Mouse (Mus musculus): Measurements from ENCODE around the gene Sh3kbp1. TPM values are rescaled to one million over a fixed set of nuclear protein-coding genes. Genes with fewer than 3 reads are reported as not detected.

Gene Sh3kbp1
- polyA plus RNA-seq, 1 experiment from 2014 or later, result 85.3 TPM

- Histone ChIP-seq H3K4me1 (no peaks in the 10 kb centered on the region), H3K4me2 (no peak overlapping the region), H3K36me3 (no peaks in the 10 kb centered on the region), H3K27ac (replicated peaks) (no peak overlapping the region), H3K9ac (no peak overlapping the region), H3K9me3 (no peaks in the 10 kb centered on the region), H3K27me3 (replicated peaks) (no peaks in the 10 kb centered on the region), H3K4me3 (no peak overlapping the region)
- 60% methylated on average over 3 of the region's 3 CpGs for WGBS
- no peak for ATAC-seq (ENCODE audit: extremely low read depth, insufficient number of reproducible peaks, low FRiP score, low TSS enrichment)
Observed at GRCm38 (mm10) chrX:159744620-159745019, 117.5 kb downstream of the Sh3kbp1 start.

- Histone ChIP-seq H3K27ac (replicated peaks) (no peak overlapping the region), H3K4me2 (no peak overlapping the region), H3K9ac (no peak overlapping the region), H3K4me1 (no peaks in the 10 kb centered on the region), H3K36me3 (no peaks in the 10 kb centered on the region), H3K9me3 (no peaks in the 10 kb centered on the region), H3K4me3 (no peak overlapping the region), H3K27me3 (replicated peaks) (no peaks in the 10 kb centered on the region)
- no peak for ATAC-seq (ENCODE audit: extremely low read depth, insufficient number of reproducible peaks, low FRiP score, low TSS enrichment)
- 81% methylated on average over 1 of the region's 1 CpGs for WGBS
Observed at GRCm38 (mm10) chrX:159751834-159752233, 124.8 kb downstream of the Sh3kbp1 start.

GRCm38 (mm10) chrX:159756261-159756660, 129.2 kb downstream of the Sh3kbp1 start:
- H3K4me3 ChIP-seq, result no peak overlapping the region
- ATAC-seq (ENCODE audit: extremely low read depth, insufficient number of reproducible peaks, low FRiP score, low TSS enrichment), result no peak

GRCm38 (mm10) chrX:159756901-159757821, 130.1 kb downstream of the Sh3kbp1 start:
- Histone ChIP-seq H3K36me3 (no peaks in the 10 kb centered on the region), H3K27me3 (replicated peaks) (no peaks in the 10 kb centered on the region), H3K4me3 (no peak overlapping the region), H3K27ac (replicated peaks) (no peak overlapping the region), H3K9me3 (no peaks in the 10 kb centered on the region), H3K4me1 (peaks cover 3% of the 10 kb centered on the region; the same call in 1 of the 2 replicates), H3K9ac (no peak overlapping the region), H3K4me2 (no peak overlapping the region)
- no peak for ATAC-seq (ENCODE audit: extremely low read depth, insufficient number of reproducible peaks, low FRiP score, low TSS enrichment)
- 54% methylated on average over 7 of the region's 7 CpGs for WGBS

More at GRCm38 (mm10) chrX:159756261-159756660, 129.2 kb downstream of the Sh3kbp1 start:
- Histone ChIP-seq H3K4me2 (no peak overlapping the region), H3K36me3 (no peaks in the 10 kb centered on the region), H3K9me3 (no peaks in the 10 kb centered on the region), H3K27ac (replicated peaks) (no peak overlapping the region), H3K27me3 (replicated peaks) (no peaks in the 10 kb centered on the region), H3K4me1 (peaks cover 3% of the 10 kb centered on the region; the same call in 1 of the 2 replicates), H3K9ac (no peak overlapping the region)

GRCm38 (mm10) chrX:159757854-159758540, 130.9 kb downstream of the Sh3kbp1 start:
- no peaks in the 10 kb centered on the region for H3K36me3 ChIP-seq
- H3K9ac ChIP-seq, result no peak overlapping the region
- no peak overlapping the region for H3K4me2 ChIP-seq
- ATAC-seq (ENCODE audit: extremely low read depth, insufficient number of reproducible peaks, low FRiP score, low TSS enrichment), result no peak
- 64% methylated on average over 5 of the region's 5 CpGs for WGBS
- no peak overlapping the region for H3K4me3 ChIP-seq
- no peak overlapping the region for H3K27ac ChIP-seq (replicated peaks)
- H3K27me3 ChIP-seq (replicated peaks), result no peaks in the 10 kb centered on the region
- H3K4me1 ChIP-seq, result peaks cover 3% of the 10 kb centered on the region; the same call in 1 of the 2 replicates
- no peaks in the 10 kb centered on the region for H3K9me3 ChIP-seq

- no peak overlapping the region for H3K9ac ChIP-seq
- H3K9me3 ChIP-seq, result no peaks in the 10 kb centered on the region
- WGBS, result 71% methylated on average over 3 of the region's 3 CpGs
- H3K4me3 ChIP-seq, result no peak overlapping the region
- H3K27me3 ChIP-seq (replicated peaks), result no peaks in the 10 kb centered on the region
- no peak overlapping the region for H3K4me2 ChIP-seq
- peaks cover 4% of the 10 kb centered on the region for H3K4me1 ChIP-seq
- H3K36me3 ChIP-seq, result no peaks in the 10 kb centered on the region
- ATAC-seq (ENCODE audit: extremely low read depth, insufficient number of reproducible peaks, low FRiP score, low TSS enrichment), result no peak
- H3K27ac ChIP-seq (replicated peaks), result no peak overlapping the region
Observed at GRCm38 (mm10) chrX:159763801-159764200, 136.7 kb downstream of the Sh3kbp1 start.

- Histone ChIP-seq H3K36me3 (no peaks in the 10 kb centered on the region), H3K4me3 (no peak overlapping the region), H3K9ac (no peak overlapping the region), H3K4me2 (no peak overlapping the region), H3K4me1 (peaks cover 4% of the 10 kb centered on the region), H3K9me3 (no peaks in the 10 kb centered on the region), H3K27ac (replicated peaks) (no peak overlapping the region), H3K27me3 (replicated peaks) (0 out of 2 replicates have a peak, but pooled peaks cover 3% of the 10 kb centered on the region)
- no peak for ATAC-seq (ENCODE audit: extremely low read depth, insufficient number of reproducible peaks, low FRiP score, low TSS enrichment)
- 50% methylated on average over 1 of the region's 1 CpGs for WGBS
Observed at GRCm38 (mm10) chrX:159765850-159766249, 138.8 kb downstream of the Sh3kbp1 start.

- ATAC-seq (ENCODE audit: extremely low read depth, insufficient number of reproducible peaks, low FRiP score, low TSS enrichment), result no peak
- no peak overlapping the region for H3K27ac ChIP-seq (replicated peaks)
- H3K9ac ChIP-seq, result no peak overlapping the region
- no peak overlapping the region for H3K4me2 ChIP-seq
- no peaks in the 10 kb centered on the region for H3K9me3 ChIP-seq
- H3K27me3 ChIP-seq (replicated peaks), result 0 out of 2 replicates have a peak, but pooled peaks cover 3% of the 10 kb centered on the region
- no peaks in the 10 kb centered on the region for H3K36me3 ChIP-seq
- no peak overlapping the region for H3K4me3 ChIP-seq
- 70% methylated on average over 2 of the region's 2 CpGs for WGBS
- H3K4me1 ChIP-seq, result peaks cover 4% of the 10 kb centered on the region
Observed at GRCm38 (mm10) chrX:159769005-159769404, 141.9 kb downstream of the Sh3kbp1 start.

GRCm38 (mm10) chrX:159769773-159770172, 142.7 kb downstream of the Sh3kbp1 start:
- 84% methylated on average over 3 of the region's 3 CpGs for WGBS
- H3K9me3 ChIP-seq, result no peaks in the 10 kb centered on the region
- H3K9ac ChIP-seq, result no peak overlapping the region
- no peaks in the 10 kb centered on the region for H3K36me3 ChIP-seq
- H3K4me3 ChIP-seq, result no peak overlapping the region
- H3K27ac ChIP-seq (replicated peaks), result no peak overlapping the region
- ATAC-seq (ENCODE audit: extremely low read depth, insufficient number of reproducible peaks, low FRiP score, low TSS enrichment), result no peak
- no peak overlapping the region for H3K4me2 ChIP-seq
- peaks cover 4% of the 10 kb centered on the region for H3K4me1 ChIP-seq
- H3K27me3 ChIP-seq (replicated peaks), result 0 out of 2 replicates have a peak, but pooled peaks cover 3% of the 10 kb centered on the region

GRCm38 (mm10) chrX:159772137-159772536, 145.1 kb downstream of the Sh3kbp1 start:
- no peaks in the 10 kb centered on the region for H3K36me3 ChIP-seq
- WGBS, result 57% methylated on average over 4 of the region's 4 CpGs
- no peak overlapping the region for H3K4me2 ChIP-seq
- H3K4me1 ChIP-seq, result peaks cover 4% of the 10 kb centered on the region
- H3K4me3 ChIP-seq, result no peak overlapping the region
- H3K27me3 ChIP-seq (replicated peaks), result 0 out of 2 replicates have a peak, but pooled peaks cover 3% of the 10 kb centered on the region
- H3K27ac ChIP-seq (replicated peaks), result no peak overlapping the region
- no peaks in the 10 kb centered on the region for H3K9me3 ChIP-seq
- ATAC-seq (ENCODE audit: extremely low read depth, insufficient number of reproducible peaks, low FRiP score, low TSS enrichment), result no peak
- H3K9ac ChIP-seq, result no peak overlapping the region

GRCm38 (mm10) chrX:159775042-159775441, 148.0 kb downstream of the Sh3kbp1 start:
- no peak for ATAC-seq (ENCODE audit: extremely low read depth, insufficient number of reproducible peaks, low FRiP score, low TSS enrichment)
- 68% methylated on average over 4 of the region's 4 CpGs for WGBS
- Histone ChIP-seq H3K4me1 (no peaks in the 10 kb centered on the region), H3K9ac (no peak overlapping the region), H3K9me3 (no peaks in the 10 kb centered on the region), H3K4me2 (no peak overlapping the region), H3K27ac (replicated peaks) (no peak overlapping the region), H3K27me3 (replicated peaks) (no peaks in the 10 kb centered on the region), H3K36me3 (no peaks in the 10 kb centered on the region), H3K4me3 (no peak overlapping the region)

All from heart, embryonic 13.5 days (tissue).